Mouse (Mus musculus): Measurements from ENCODE around the gene Slx1b. TPM values are rescaled to one million over a fixed set of nuclear protein-coding genes. Genes with fewer than 3 reads are reported as not detected.

Slx1b gene
- polyA plus RNA-seq (2014; fragmentation: Illumina TruSeq; extraction: RNeasy Lipid Tissue Mini Kit (QIAGEN cat#74804); ENCODE audit: low read depth, low replicate concordance), result 1.3 TPM

GRCm38 (mm10) chr7:126695631-126696207 is at the start of gene Slx1b:
Gene Slx1b, minus strand, starts transcription at chr7:126695784.

GRCm38 (mm10) chr7:126707442-126708174 is 12.0 kb upstream of the Slx1b start, which contains the start of gene Coro1a:
Gene Coro1a, minus strand, starts transcription at chr7:126707787.

DNA sequence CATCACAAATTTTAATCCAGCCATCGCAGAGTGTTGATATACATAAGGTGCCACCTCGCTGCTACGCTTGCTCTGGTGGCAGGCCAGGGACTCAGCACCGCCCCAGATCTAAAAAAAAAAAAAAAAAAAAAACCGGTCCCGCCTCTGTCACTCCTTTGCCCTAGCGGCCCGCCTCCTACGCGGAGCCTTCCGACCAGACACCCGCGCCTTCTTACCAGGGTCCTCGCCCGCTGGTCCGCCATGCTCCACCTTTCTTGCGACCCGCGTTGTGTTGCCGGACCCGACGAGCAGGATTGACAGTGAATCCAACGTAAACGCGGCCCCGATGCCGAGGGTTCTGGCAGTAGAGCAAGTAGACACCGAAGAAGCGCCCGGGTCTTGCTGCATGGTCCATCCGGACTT is 373 bp downstream of the Slx1b start, which contains the start of gene Bola2:
Bola2 (plus strand) TSS at position 192 of the 402 bp plus-strand sequence.

GRCm38 (mm10) chr7:126676207-126676606 is 19.4 kb downstream of the Slx1b start, which contains the start of gene Sult1a1:
Gene Sult1a1, minus strand, starts transcription at chr7:126676432.

GRCm38 (mm10) chr7:126649231-126650051 is 46.1 kb downstream of the Slx1b start, which contains the start of gene Sgf29:
Gene Sgf29, plus strand, starts transcription at chr7:126649309.

Other genes with a start within 250 kb of the Slx1b start
- 5.9 TPM for gene Atp2a1, start 232.7 kb downstream of the Slx1b start, polyA plus RNA-seq (2014; fragmentation: Illumina TruSeq; extraction: RNeasy Lipid Tissue Mini Kit (QIAGEN cat#74804); ENCODE audit: low read depth, low replicate concordance)
- gene Sh2b1, start 220.4 kb downstream of the Slx1b start, polyA plus RNA-seq (2014; fragmentation: Illumina TruSeq; extraction: RNeasy Lipid Tissue Mini Kit (QIAGEN cat#74804); ENCODE audit: low read depth, low replicate concordance), result 1.3 TPM
- 8.8 TPM for gene Tufm, start 208.4 kb downstream of the Slx1b start, polyA plus RNA-seq (2014; fragmentation: Illumina TruSeq; extraction: RNeasy Lipid Tissue Mini Kit (QIAGEN cat#74804); ENCODE audit: low read depth, low replicate concordance)
- 23.1 TPM for gene Atxn2l, start 192.3 kb downstream of the Slx1b start, polyA plus RNA-seq (2014; fragmentation: Illumina TruSeq; extraction: RNeasy Lipid Tissue Mini Kit (QIAGEN cat#74804); ENCODE audit: low read depth, low replicate concordance)
- 249 TPM for gene Eif3c, start 129.4 kb downstream of the Slx1b start, polyA plus RNA-seq (2014; fragmentation: Illumina TruSeq; extraction: RNeasy Lipid Tissue Mini Kit (QIAGEN cat#74804); ENCODE audit: low read depth, low replicate concordance)
- gene Apobr, start 110.8 kb downstream of the Slx1b start, polyA plus RNA-seq (2014; fragmentation: Illumina TruSeq; extraction: RNeasy Lipid Tissue Mini Kit (QIAGEN cat#74804); ENCODE audit: low read depth, low replicate concordance), result 0.47 TPM
- gene Cln3, start 110.0 kb downstream of the Slx1b start, polyA plus RNA-seq (2014; fragmentation: Illumina TruSeq; extraction: RNeasy Lipid Tissue Mini Kit (QIAGEN cat#74804); ENCODE audit: low read depth, low replicate concordance), result 2.4 TPM
- gene Il27, start 100.8 kb downstream of the Slx1b start, polyA plus RNA-seq (2014; fragmentation: Illumina TruSeq; extraction: RNeasy Lipid Tissue Mini Kit (QIAGEN cat#74804); ENCODE audit: low read depth, low replicate concordance), result not detected
- gene Nupr1, start 64.9 kb downstream of the Slx1b start, polyA plus RNA-seq (2014; fragmentation: Illumina TruSeq; extraction: RNeasy Lipid Tissue Mini Kit (QIAGEN cat#74804); ENCODE audit: low read depth, low replicate concordance), result 4.6 TPM
- 1.6 TPM for gene Sgf29, start 46.5 kb downstream of the Slx1b start, polyA plus RNA-seq (2014; fragmentation: Illumina TruSeq; extraction: RNeasy Lipid Tissue Mini Kit (QIAGEN cat#74804); ENCODE audit: low read depth, low replicate concordance)
- gene Sult1a1, start 19.4 kb downstream of the Slx1b start, polyA plus RNA-seq (2014; fragmentation: Illumina TruSeq; extraction: RNeasy Lipid Tissue Mini Kit (QIAGEN cat#74804); ENCODE audit: low read depth, low replicate concordance), result 105 TPM
- gene Bola2, start 383 bp downstream of the Slx1b start, polyA plus RNA-seq (2014; fragmentation: Illumina TruSeq; extraction: RNeasy Lipid Tissue Mini Kit (QIAGEN cat#74804); ENCODE audit: low read depth, low replicate concordance), result 0.12 TPM
- gene Coro1a, start 12.0 kb upstream of the Slx1b start, polyA plus RNA-seq (2014; fragmentation: Illumina TruSeq; extraction: RNeasy Lipid Tissue Mini Kit (QIAGEN cat#74804); ENCODE audit: low read depth, low replicate concordance), result 3.2 TPM
- gene Mapk3, start 63.8 kb upstream of the Slx1b start, polyA plus RNA-seq (2014; fragmentation: Illumina TruSeq; extraction: RNeasy Lipid Tissue Mini Kit (QIAGEN cat#74804); ENCODE audit: low read depth, low replicate concordance), result 30.8 TPM
- gene Gdpd3, start 70.5 kb upstream of the Slx1b start, polyA plus RNA-seq (2014; fragmentation: Illumina TruSeq; extraction: RNeasy Lipid Tissue Mini Kit (QIAGEN cat#74804); ENCODE audit: low read depth, low replicate concordance), result not detected
- gene Ypel3, start 81.2 kb upstream of the Slx1b start, polyA plus RNA-seq (2014; fragmentation: Illumina TruSeq; extraction: RNeasy Lipid Tissue Mini Kit (QIAGEN cat#74804); ENCODE audit: low read depth, low replicate concordance), result 12.0 TPM
- not detected for gene Tbx6, start 85.7 kb upstream of the Slx1b start, polyA plus RNA-seq (2014; fragmentation: Illumina TruSeq; extraction: RNeasy Lipid Tissue Mini Kit (QIAGEN cat#74804); ENCODE audit: low read depth, low replicate concordance)
- gene Ppp4c, start 96.7 kb upstream of the Slx1b start, polyA plus RNA-seq (2014; fragmentation: Illumina TruSeq; extraction: RNeasy Lipid Tissue Mini Kit (QIAGEN cat#74804); ENCODE audit: low read depth, low replicate concordance), result 28.4 TPM
- not detected for gene Fam57b, start 101.9 kb upstream of the Slx1b start, polyA plus RNA-seq (2014; fragmentation: Illumina TruSeq; extraction: RNeasy Lipid Tissue Mini Kit (QIAGEN cat#74804); ENCODE audit: low read depth, low replicate concordance)
- not detected for gene 4930451I11Rik, start 135.9 kb upstream of the Slx1b start, polyA plus RNA-seq (2014; fragmentation: Illumina TruSeq; extraction: RNeasy Lipid Tissue Mini Kit (QIAGEN cat#74804); ENCODE audit: low read depth, low replicate concordance)
- gene Doc2a, start 151.6 kb upstream of the Slx1b start, polyA plus RNA-seq (2014; fragmentation: Illumina TruSeq; extraction: RNeasy Lipid Tissue Mini Kit (QIAGEN cat#74804); ENCODE audit: low read depth, low replicate concordance), result not detected
- gene Hirip3, start 166.2 kb upstream of the Slx1b start, polyA plus RNA-seq (2014; fragmentation: Illumina TruSeq; extraction: RNeasy Lipid Tissue Mini Kit (QIAGEN cat#74804); ENCODE audit: low read depth, low replicate concordance), result 10.9 TPM
- gene Ino80e, start 166.6 kb upstream of the Slx1b start, polyA plus RNA-seq (2014; fragmentation: Illumina TruSeq; extraction: RNeasy Lipid Tissue Mini Kit (QIAGEN cat#74804); ENCODE audit: low read depth, low replicate concordance), result 13.4 TPM
- gene Taok2, start 188.9 kb upstream of the Slx1b start, polyA plus RNA-seq (2014; fragmentation: Illumina TruSeq; extraction: RNeasy Lipid Tissue Mini Kit (QIAGEN cat#74804); ENCODE audit: low read depth, low replicate concordance), result 9.9 TPM
- 8.8 TPM for gene Tmem219, start 227.1 kb upstream of the Slx1b start, polyA plus RNA-seq (2014; fragmentation: Illumina TruSeq; extraction: RNeasy Lipid Tissue Mini Kit (QIAGEN cat#74804); ENCODE audit: low read depth, low replicate concordance)
- 3.4 TPM for gene Kctd13, start 233.1 kb upstream of the Slx1b start, polyA plus RNA-seq (2014; fragmentation: Illumina TruSeq; extraction: RNeasy Lipid Tissue Mini Kit (QIAGEN cat#74804); ENCODE audit: low read depth, low replicate concordance)

Data from adrenal gland, adult 10 weeks (tissue).